Mouse (Mus musculus) intestine, embryonic 15.5 days (tissue): Measurements from ENCODE around the gene Ythdf1. TPM values are rescaled to one million over a fixed set of nuclear protein-coding genes. Genes with fewer than 3 reads are reported as not detected.

ENCODE experiments used
- polyA plus RNA-seq: library from polyadenylated mRNA; unstranded; fragments of >200 nt; fragmentation: Nextera tagmentation; extraction: Ambion mirVana; gene quantifications from 2 replicates; pipeline ENCODE4 v1.2.1, GENCODE M21; 2015

The Ythdf1 gene
- polyA plus RNA-seq, 1 experiment from 2014 or later: 49.3 TPM

Other genes starting within 250 kb of the Ythdf1 start
- gene Dido1, start 210.9 kb downstream of the Ythdf1 start, polyA plus RNA-seq: 22.8 and 23.2 TPM in 2 replicates
- gene Gid8, start 210.8 kb downstream of the Ythdf1 start, polyA plus RNA-seq: 52.6 and 55.1 TPM in 2 replicates
- gene Slc17a9, start 195.7 kb downstream of the Ythdf1 start, polyA plus RNA-seq: 2.3 and 4.6 TPM in 2 replicates
- gene Bhlhe23, start 144.0 kb downstream of the Ythdf1 start, polyA plus RNA-seq: not detected in 2 replicates
- not detected in 2 replicates for gene Birc7, start 8.1 kb upstream of the Ythdf1 start, polyA plus RNA-seq
- 37.4 and 41.1 TPM in 2 replicates for gene Nkain4, start 33.8 kb upstream of the Ythdf1 start, polyA plus RNA-seq
- gene Arfgap1, start 46.3 kb upstream of the Ythdf1 start, polyA plus RNA-seq: 77.9 and 85.0 TPM in 2 replicates
- 0.39 and 0.52 TPM in 2 replicates for gene Col20a1, start 65.6 kb upstream of the Ythdf1 start, polyA plus RNA-seq
- 1.1 and 1.2 TPM in 2 replicates for gene Chrna4, start 122.6 kb upstream of the Ythdf1 start, polyA plus RNA-seq
- gene Kcnq2, start 214.4 kb upstream of the Ythdf1 start, polyA plus RNA-seq: 1.3 and 1.5 TPM in 2 replicates
- gene Eef1a2, start 236.1 kb upstream of the Ythdf1 start, polyA plus RNA-seq: 0.10 and 0.26 TPM in 2 replicates